Mouse (Mus musculus) layer of hippocampus, adult 9-11 months (tissue): Measurements from ENCODE around the gene Agap1.

Experiments used
- DNase-seq: peaks from one replicate; pipeline ENCODE4 v3.0.0; 2022

Gene Agap1

GRCm38 (mm10) chr1:89921806-89922205 is 467.2 kb downstream of the Agap1 start:
- no peak for DNase-seq

- no peak for DNase-seq
These were observed 467.7 kb downstream of the Agap1 start for GRCm38 (mm10) chr1:89922282-89922681.

GRCm38 (mm10) chr1:89922883-89923641 is 468.5 kb downstream of the Agap1 start:
- DNase-seq: no peak

- no peak for DNase-seq
These were observed 469.0 kb downstream of the Agap1 start for GRCm38 (mm10) chr1:89923642-89924020.

GRCm38 (mm10) chr1:89925501-89926190 is 471.0 kb downstream of the Agap1 start:
- DNase-seq: no peak

GRCm38 (mm10) chr1:89926583-89927060 is 472.0 kb downstream of the Agap1 start:
- no peak for DNase-seq

DNA sequence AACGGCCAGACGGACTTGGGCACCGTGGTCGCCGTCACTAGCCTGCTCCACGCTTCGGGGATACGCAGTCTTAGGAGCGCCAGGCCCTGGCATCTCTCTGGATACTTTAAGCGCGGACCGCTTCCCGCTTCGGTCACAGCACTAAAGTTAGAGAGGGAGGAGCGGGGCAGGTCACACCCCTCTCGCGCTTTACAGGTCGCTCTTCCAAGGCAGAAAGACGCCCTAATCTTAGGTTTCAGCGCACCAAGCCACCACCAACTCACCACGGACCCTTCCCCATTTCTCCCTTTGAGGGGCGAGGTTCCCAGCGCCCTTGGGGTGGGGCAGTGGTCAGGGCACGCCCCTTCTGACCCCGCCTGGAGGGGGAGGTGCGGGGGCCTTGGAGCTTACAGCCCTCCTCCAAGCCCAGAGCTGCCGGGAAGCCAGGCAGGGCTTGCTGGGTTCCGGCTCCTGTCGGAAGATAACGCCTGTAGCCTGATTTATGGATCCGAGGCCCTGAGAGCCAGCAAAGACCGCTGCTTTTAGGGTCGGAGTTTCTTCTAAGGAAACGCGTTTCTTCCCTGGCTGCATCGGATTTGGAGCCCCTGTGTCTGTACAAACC is 472.6 kb downstream of the Agap1 start:
- no peak for DNase-seq

GRCm38 (mm10) chr1:89928676-89929075 is 474.1 kb downstream of the Agap1 start:
- DNase-seq: no peak

- no peak for DNase-seq
These were observed 474.6 kb downstream of the Agap1 start for GRCm38 (mm10) chr1:89929181-89929580.

DNA sequence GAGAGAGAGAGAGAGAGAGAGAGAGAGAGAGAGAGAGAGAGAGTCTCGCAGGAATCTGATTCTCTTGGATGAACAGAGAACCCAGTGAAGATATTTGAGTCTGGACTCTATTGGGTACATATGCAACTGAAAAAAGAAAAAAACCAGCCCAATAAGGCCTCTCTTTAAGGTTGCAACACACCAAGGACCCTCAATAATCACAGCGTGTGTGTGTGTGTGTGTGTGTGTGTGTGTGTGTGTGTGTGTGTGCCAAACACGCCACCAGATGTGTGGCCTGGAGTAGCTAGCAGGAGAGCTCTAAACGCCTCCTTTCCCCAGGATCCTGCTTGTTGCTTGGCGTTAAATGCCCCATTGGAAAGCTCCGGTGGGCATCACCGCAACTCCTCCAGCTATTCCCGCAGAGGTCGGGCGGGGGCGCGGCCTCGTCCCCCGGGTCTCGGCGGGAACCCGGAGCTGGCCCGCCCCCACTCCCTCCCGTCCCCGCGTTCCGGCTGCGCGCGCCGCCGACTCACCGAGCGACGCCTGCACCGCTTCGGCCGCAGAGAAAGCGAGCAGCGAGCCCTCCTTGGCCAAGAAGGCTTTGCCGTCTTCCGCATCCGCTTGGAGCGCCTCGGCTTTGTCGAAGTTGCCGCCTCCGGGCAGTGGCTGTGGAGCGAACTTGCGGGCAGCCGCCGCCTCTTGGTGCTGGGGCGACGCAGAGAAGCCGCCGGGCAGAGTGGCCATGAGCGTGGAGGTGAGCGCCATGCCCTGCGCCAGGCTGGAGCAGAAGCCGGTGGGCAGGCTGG is 475.3 kb downstream of the Agap1 start:
- no peak for DNase-seq

DNA sequence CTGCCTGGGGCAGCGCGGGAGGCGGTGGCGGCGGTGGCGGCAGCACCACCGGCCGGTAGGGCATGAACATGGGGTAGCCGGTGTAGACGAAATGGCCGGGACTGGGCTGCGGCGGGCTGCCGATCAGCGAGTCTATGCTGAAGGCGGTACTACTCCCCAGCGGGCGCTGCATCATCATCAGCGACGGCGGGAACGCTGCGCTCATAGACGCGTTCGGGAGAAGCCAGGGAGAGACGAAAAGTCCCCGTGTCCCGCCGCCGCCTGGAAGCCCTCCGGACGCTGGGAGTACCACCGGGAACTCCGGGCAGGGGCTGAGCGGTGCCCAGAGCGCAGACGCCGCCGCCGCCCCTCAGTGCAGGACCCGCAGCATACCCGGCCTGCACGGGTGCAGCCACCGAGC is 475.9 kb downstream of the Agap1 start:
- DNase-seq: no peak

GRCm38 (mm10) chr1:89931120-89931519 is 476.5 kb downstream of the Agap1 start, which contains the start of gene Gbx2:
Gene Gbx2, minus strand, starts transcription at chr1:89931179.
- no peak for DNase-seq

DNA sequence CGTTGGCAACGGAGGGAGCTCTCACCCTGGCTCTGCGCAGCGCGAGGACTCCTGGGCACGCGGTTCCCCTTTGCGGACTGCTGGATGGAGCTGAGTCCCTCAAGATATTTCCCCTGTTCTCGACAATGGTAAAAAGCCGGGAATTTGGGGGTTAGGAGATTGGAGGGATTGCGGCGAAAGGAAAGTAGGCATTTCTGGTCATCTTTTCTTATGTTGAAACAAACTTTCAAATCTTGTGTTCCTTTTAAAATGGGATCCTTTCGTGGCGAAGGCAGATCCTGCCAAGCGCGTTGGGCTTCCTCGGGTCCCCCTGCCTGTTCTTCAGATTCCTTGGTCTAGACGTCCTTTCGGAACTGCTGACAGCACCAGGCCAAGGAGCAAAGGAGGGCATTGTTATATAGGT is 477.4 kb downstream of the Agap1 start:
- no peak for DNase-seq

GRCm38 (mm10) chr1:89932616-89933015 is 478.0 kb downstream of the Agap1 start:
- no peak for DNase-seq

DNA sequence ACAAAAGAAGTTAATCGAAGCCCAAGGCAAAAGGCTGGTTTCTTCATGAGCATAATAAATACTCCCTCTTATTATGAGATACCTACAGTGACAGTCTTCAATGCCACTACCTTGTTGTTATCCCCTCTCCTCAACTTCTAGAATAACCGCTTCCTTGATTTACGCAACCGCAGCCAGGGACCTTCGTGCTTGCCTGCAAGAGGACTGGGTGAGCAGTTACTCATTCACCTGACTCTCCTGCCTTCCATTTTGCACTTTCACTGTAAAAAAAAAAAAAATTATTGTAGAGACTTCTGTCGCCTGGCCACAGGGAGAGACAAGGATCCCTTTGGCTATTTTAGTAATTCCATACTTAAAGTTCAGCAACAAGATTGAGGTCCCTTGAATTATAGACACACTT is 478.4 kb downstream of the Agap1 start:
- no peak for DNase-seq

- no peak for DNase-seq
These were observed 479.2 kb downstream of the Agap1 start for GRCm38 (mm10) chr1:89933786-89934185.

GRCm38 (mm10) chr1:89934316-89935260 is 480.0 kb downstream of the Agap1 start:
- DNase-seq: no peak

- DNase-seq: no peak
These were observed 481.1 kb downstream of the Agap1 start for GRCm38 (mm10) chr1:89935493-89936348.

- DNase-seq: no peak
These were observed 484.4 kb downstream of the Agap1 start for GRCm38 (mm10) chr1:89938884-89939595.

GRCm38 (mm10) chr1:89939596-89939960 is 485.0 kb downstream of the Agap1 start:
- no peak for DNase-seq
